Mouse (Mus musculus): ENCODE measurements at regions not wholly inside any gene's neighbourhood (a gene's known extent, or its start where the extent isn't known, plus 50 kb on each side); places are given as distances from the start of the nearest gene placed in this dataset.

GRCm38 (mm10) chr15:93646820-93647219 is 51.1 kb upstream of the Prickle1 start:
- Histone ChIP-seq H3K27me3 (ENCODE audit: insufficient read depth, low read length) (no peaks in the 10 kb centered on the region), H3K4me3 (replicated peaks; ENCODE audit: low read length) (no peak overlapping the region), H3K36me3 (ENCODE audit: insufficient read depth, low read length) (no peaks in the 10 kb centered on the region), H3K9me3 (ENCODE audit: low read length) (peaks cover 6% of the 10 kb centered on the region; the same call in 1 of the 2 replicates), H3K4me1 (replicated peaks; ENCODE audit: low read depth, low read length) (no peaks in the 10 kb centered on the region)
- no peak for TF ChIP-seq CTCF (conservative IDR thresholded peaks at IDR 0.05; ENCODE audit: low read length)
- TF ChIP-seq POU5F1 (IDR thresholded peaks at IDR 0.05; ENCODE audit: borderline replicate concordance, low read length) = no peak
- TF ChIP-seq NANOG (IDR thresholded peaks at IDR 0.05; ENCODE audit: borderline replicate concordance, low read length) = no peak

GRCm38 (mm10) chr15:93645950-93646349 is 50.3 kb upstream of the Prickle1 start:
- Histone ChIP-seq H3K4me1 (replicated peaks; ENCODE audit: low read depth, low read length) (no peaks in the 10 kb centered on the region), H3K9me3 (ENCODE audit: low read length) (peaks cover 6% of the 10 kb centered on the region; the same call in 1 of the 2 replicates), H3K4me3 (replicated peaks; ENCODE audit: low read length) (no peak overlapping the region), H3K27me3 (ENCODE audit: insufficient read depth, low read length) (no peaks in the 10 kb centered on the region), H3K36me3 (ENCODE audit: insufficient read depth, low read length) (no peaks in the 10 kb centered on the region)
- TF ChIP-seq NANOG (IDR thresholded peaks at IDR 0.05; ENCODE audit: borderline replicate concordance, low read length) (no peak), POU5F1 (IDR thresholded peaks at IDR 0.05; ENCODE audit: borderline replicate concordance, low read length) (no peak), CTCF (conservative IDR thresholded peaks at IDR 0.05; ENCODE audit: low read length) (no peak)

Data from E14TG2a.4 (cell line).